Mouse (Mus musculus): Measurements from ENCODE around the gene 4930470P17Rik. TPM values are rescaled to one million over a fixed set of nuclear protein-coding genes. Genes with fewer than 3 reads are reported as not detected.

The 4930470P17Rik gene
- total and polyA plus RNA-seq, 3 experiments = not detected

DNA sequence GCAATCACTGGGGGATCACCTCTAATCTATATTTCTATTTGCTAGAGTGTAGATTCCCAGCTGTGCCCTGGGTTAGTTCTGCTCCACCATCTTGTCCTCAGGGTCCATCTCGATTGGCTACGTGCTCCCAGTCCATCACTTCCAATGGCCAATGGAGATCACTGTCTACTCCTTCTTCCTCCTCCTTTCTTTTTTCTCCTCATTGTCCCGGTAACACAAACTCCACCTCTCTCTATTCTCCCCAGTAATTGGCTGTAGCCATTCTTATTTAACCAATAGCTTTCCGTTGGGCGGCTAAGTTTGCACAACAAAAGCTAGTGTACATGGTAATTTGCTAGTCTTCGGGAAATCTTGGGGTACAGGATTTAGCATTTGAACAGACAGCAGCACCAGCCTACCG is 72.1 kb downstream of the 4930470P17Rik start:
- no peak overlapping the region for H3K27ac ChIP-seq (ENCODE audit: insufficient read depth, low read depth)
- no peak overlapping the region for H3K4me3 ChIP-seq (replicated peaks in 1 of 3; ENCODE audit: low read depth in 2 of 3, low read length in 2 of 3, poor library complexity in 1 of 3)
- in situ Hi-C loops (cut with MboI; ENCODE audit: low pct_ligation_motif_present, low pct_unique_long_range_greater_than_20kb, low sequenced_read_pairs) (loop anchor here (10.0 kb wide), 1 partner anchor 1685 kb away; no protein-coding TSS in a partner anchor), dilution Hi-C loops (cut with MboI; ENCODE audit: extremely low pct_ligation_motif_present, extremely low pct_unique_long_range_greater_than_20kb, low sequenced_read_pairs) (no loop called here)
- no peaks in the 10 kb centered on the region for H3K36me3 ChIP-seq (replicated peaks in 1 of 2; ENCODE audit: control insufficient read depth in 1 of 2, insufficient read depth in 1 of 2, low read length in 1 of 2)
- peaks cover 44% of the 10 kb centered on the region for H3K9me3 ChIP-seq (replicated peaks; ENCODE audit: low read length)
- no peak for DNase-seq (ENCODE audit: extremely low read depth)
- no peaks in the 10 kb centered on the region for H3K4me1 ChIP-seq (ENCODE audit: control insufficient read depth in 1 of 2, insufficient read depth in 2 of 2)
- no peak overlapping the region for H3K4me2 ChIP-seq (ENCODE audit: insufficient read depth, low read depth, poor library complexity, severe bottlenecking)
- TF ChIP-seq ZC3H11A (IDR thresholded peaks at IDR 0.05; ENCODE audit: low read depth, low read length) = no peak
- TF ChIP-seq TCF12 (IDR thresholded peaks at IDR 0.05; ENCODE audit: low read depth, low read length) = no peak
- no peak for TF ChIP-seq ETS1 (conservative IDR thresholded peaks at IDR 0.05; ENCODE audit: low read depth, low read length)
- no peak overlapping the region for H3K9ac ChIP-seq (ENCODE audit: insufficient read depth, low read depth)
- H3K79me2 ChIP-seq (replicated peaks; ENCODE audit: control insufficient read depth, extremely low read depth, insufficient read depth, poor library complexity, severe bottlenecking) = no peaks in the 10 kb centered on the region
- no peaks in the 10 kb centered on the region for H3K27me3 ChIP-seq (replicated peaks)

Other genes starting within 250 kb of the 4930470P17Rik start
- 0.17 TPM in 2 replicates for gene Bcas1, start 174.2 kb downstream of the 4930470P17Rik start, total RNA-seq (2012; rRNA removed)
- not detected in 2 replicates for gene Bcas1, start 174.2 kb downstream of the 4930470P17Rik start, total RNA-seq (2014; rRNA removed)
- 0.44 TPM in 1 of 2 replicates, not detected in the other for gene Bcas1, start 174.2 kb downstream of the 4930470P17Rik start, polyA plus RNA-seq (2012; ENCODE audit: insufficient read length, low read depth)
- gene Pfdn4, start 105.6 kb downstream of the 4930470P17Rik start, total RNA-seq (2012; rRNA removed) = 56.2 and 68.1 TPM in 2 replicates
- gene Pfdn4, start 105.6 kb downstream of the 4930470P17Rik start, total RNA-seq (2014; rRNA removed) = 222 and 254 TPM in 2 replicates
- gene Pfdn4, start 105.6 kb downstream of the 4930470P17Rik start, polyA plus RNA-seq (2012; ENCODE audit: insufficient read length, low read depth) = 68.8 and 77.8 TPM in 2 replicates
- gene Cyp24a1, start 104.9 kb downstream of the 4930470P17Rik start, total RNA-seq (2012; rRNA removed) = not detected in 2 replicates
- gene Cyp24a1, start 104.9 kb downstream of the 4930470P17Rik start, total RNA-seq (2014; rRNA removed) = not detected in 2 replicates
- not detected in 2 replicates for gene Cyp24a1, start 104.9 kb downstream of the 4930470P17Rik start, polyA plus RNA-seq (2012; ENCODE audit: insufficient read length, low read depth)
- gene Dok5, start 129.8 kb upstream of the 4930470P17Rik start, total RNA-seq (2012; rRNA removed) = not detected in 2 replicates
- not detected in 2 replicates for gene Dok5, start 129.8 kb upstream of the 4930470P17Rik start, total RNA-seq (2014; rRNA removed)
- not detected in 2 replicates for gene Dok5, start 129.8 kb upstream of the 4930470P17Rik start, polyA plus RNA-seq (2012; ENCODE audit: insufficient read length, low read depth)

All from CH12.LX (cell line).